Mouse (Mus musculus) embryonic facial prominence, embryonic 11.5 days (tissue): ENCODE results near the gene Plekha8. TPM values are rescaled to one million over a fixed set of nuclear protein-coding genes. Genes with fewer than 3 reads are reported as not detected.

Source experiments
- ATAC-seq: fragments of 200-750 bp; cut with Nextera tagmentation; replicated peaks from 2 replicates; pipeline ENCODE4 v1.8.0; 2017; ENCODE audit warnings: low read depth; ENCODE audit not compliant: insufficient number of reproducible peaks, low FRiP score, low TSS enrichment
- DNase-seq: peaks from one replicate; pipeline ENCODE4 v3.0.0-alpha.2; 2015; ENCODE audit warnings: low spot score
- H3K27ac ChIP-seq: fragments of 300-500 bp; sonication (generic); replicated peaks from 2 replicates; pipeline ENCODE4 v1.5.1; 2014; ENCODE audit warnings: mild to moderate bottlenecking, low read depth, low read length, control low read depth
- H3K27me3 ChIP-seq: fragments of 300-500 bp; sonication (generic); 2 replicates; pipeline ENCODE4 v1.6.1; 2014; ENCODE audit warnings: mild to moderate bottlenecking, low read length, moderate library complexity, mixed read lengths; ENCODE audit not compliant: control insufficient read depth, insufficient read depth
- H3K36me3 ChIP-seq: fragments of 300-500 bp; sonication (generic); replicated peaks from 2 replicates; pipeline ENCODE4 v1.6.1; 2014; ENCODE audit warnings: low read depth, mild to moderate bottlenecking, low read length, moderate library complexity, mixed read lengths; ENCODE audit not compliant: control insufficient read depth, insufficient read depth
- H3K4me1 ChIP-seq: fragments of 300-500 bp; sonication (generic); 2 replicates; pipeline ENCODE4 v1.6.1; 2014; ENCODE audit warnings: low read length, mixed read lengths; ENCODE audit not compliant: control insufficient read depth, insufficient read depth
- H3K4me2 ChIP-seq: fragments of 300-500 bp; sonication (generic); 2 replicates; pipeline ENCODE4 v1.6.1; 2014; ENCODE audit warnings: low read depth, mild to moderate bottlenecking, control low read depth, low read length, moderate library complexity
- H3K4me3 ChIP-seq: fragments of 300-500 bp; sonication (generic); 2 replicates; pipeline ENCODE4 v1.5.1; 2014; ENCODE audit warnings: low read depth, low read length, control low read depth
- H3K9ac ChIP-seq: fragments of 300-500 bp; sonication (generic); replicated peaks from 2 replicates; pipeline ENCODE4 v1.6.1; 2014; ENCODE audit warnings: mild to moderate bottlenecking, control low read depth, low read length
- H3K9me3 ChIP-seq: fragments of 300-500 bp; sonication (generic); replicated peaks from 2 replicates; pipeline ENCODE4 v1.6.1; 2016; ENCODE audit warnings: mild to moderate bottlenecking, low read length, inconsistent platforms, mixed read lengths; ENCODE audit not compliant: control insufficient read depth
- whole genome bisulfite sequencing: fragments of 180-500 bp; shearing (Covaris S2); extraction: QIAGEN DNeasy Blood & Tissue Kit; methylation state at CpG from one replicate; pipeline ENCODE4 v1.1.7; 2014; 5-methylcytosine and 5-hydroxymethylcytosine counted together
- polyA plus RNA-seq: library from polyadenylated mRNA; unstranded; fragments of >200 nt; fragmentation: Nextera tagmentation; extraction: Ambion mirVana; gene quantifications from 2 replicates; pipeline ENCODE4 v1.2.1, GENCODE M21; 2014

Plekha8 gene
- polyA plus RNA-seq, 1 experiment from 2014 or later, result 24.7 TPM

DNA sequence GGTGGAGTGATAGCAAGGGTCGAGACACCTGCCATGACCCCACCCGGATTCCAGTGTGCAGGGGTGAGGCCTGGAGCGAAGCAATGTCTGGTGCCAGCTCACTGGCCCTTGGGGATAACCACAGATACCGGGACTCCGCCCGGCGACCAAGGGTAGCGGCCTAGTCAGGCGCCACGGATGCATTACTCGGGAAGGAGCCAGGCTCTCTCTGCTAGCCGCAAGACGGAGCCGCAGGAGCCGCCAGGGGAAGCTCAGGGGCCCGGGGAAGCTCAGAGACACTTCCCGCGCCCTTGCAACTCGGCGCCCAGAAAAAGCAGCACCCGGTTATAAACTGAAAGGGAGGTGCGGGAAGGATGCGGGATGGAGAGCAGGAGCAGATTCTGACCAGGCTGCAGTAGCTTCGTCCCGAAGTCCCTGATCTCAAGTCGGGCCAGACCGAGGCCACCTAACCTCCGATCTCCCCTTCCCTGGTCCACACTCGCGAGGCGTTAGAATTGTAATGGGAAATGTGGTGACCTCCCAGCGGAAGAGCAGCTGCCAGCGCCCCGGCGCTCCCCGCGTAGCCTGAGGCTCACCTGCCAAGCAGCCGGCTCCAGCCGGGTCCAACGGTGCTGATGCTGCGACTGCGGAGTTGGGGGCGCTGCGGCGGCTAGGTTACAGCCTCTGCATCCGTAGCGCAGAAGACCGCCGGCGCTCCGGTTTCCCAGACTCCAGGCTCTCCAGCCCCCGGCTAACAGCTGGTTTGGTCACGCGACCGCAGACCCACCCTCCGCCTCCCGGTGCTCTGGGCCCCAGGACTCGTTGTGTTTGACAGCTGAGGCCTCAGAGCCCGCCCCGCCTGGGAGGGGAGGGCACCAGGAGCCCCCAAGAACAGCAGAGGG lies 29.0 kb upstream of the Plekha8 start, which contains the start of gene Scrn1:
Scrn1 (minus strand) TSS at position 825 of the 881 bp plus-strand sequence.
- peak within 1 kb of the TSS; percentile 59 for H3K9ac ChIP-seq
- no peaks in the 10 kb centered on the region for H3K36me3 ChIP-seq
- WGBS, result under 1% methylated on average over 60 of the region's 60 CpGs
- no peaks in the 10 kb centered on the region for H3K9me3 ChIP-seq
- ATAC-seq, result peak; percentile 89
- no peaks in the 10 kb centered on the region; the same call in 1 of the 2 replicates for H3K4me1 ChIP-seq
- peak within 1 kb of the TSS; percentile 47 for H3K4me3 ChIP-seq
- no peak within 1 kb of the TSS for H3K27ac ChIP-seq
- peak within 1 kb of the TSS; percentile 93 for H3K4me2 ChIP-seq
- no peaks in the 10 kb centered on the region for H3K27me3 ChIP-seq
- peak; percentile 85 for DNase-seq

GRCm38 (mm10) chr6:54566546-54566919 lies 28.4 kb upstream of the Plekha8 start:
- no peaks in the 10 kb centered on the region for H3K9me3 ChIP-seq
- no peaks in the 10 kb centered on the region for H3K27me3 ChIP-seq
- ATAC-seq (0 out of 2 replicates have a peak, but pooled peaks have one; percentile 2), DNase-seq (no peak)
- peak overlapping the region; percentile 93 for H3K4me2 ChIP-seq
- H3K36me3 ChIP-seq, result no peaks in the 10 kb centered on the region
- H3K27ac ChIP-seq, result no peak overlapping the region
- peak overlapping the region; percentile 59; the same call in 1 of the 2 replicates for H3K9ac ChIP-seq
- peak overlapping the region; percentile 47 for H3K4me3 ChIP-seq
- WGBS, result 17% methylated on average over 6 of the region's 6 CpGs
- no peaks in the 10 kb centered on the region; the same call in 1 of the 2 replicates for H3K4me1 ChIP-seq

DNA sequence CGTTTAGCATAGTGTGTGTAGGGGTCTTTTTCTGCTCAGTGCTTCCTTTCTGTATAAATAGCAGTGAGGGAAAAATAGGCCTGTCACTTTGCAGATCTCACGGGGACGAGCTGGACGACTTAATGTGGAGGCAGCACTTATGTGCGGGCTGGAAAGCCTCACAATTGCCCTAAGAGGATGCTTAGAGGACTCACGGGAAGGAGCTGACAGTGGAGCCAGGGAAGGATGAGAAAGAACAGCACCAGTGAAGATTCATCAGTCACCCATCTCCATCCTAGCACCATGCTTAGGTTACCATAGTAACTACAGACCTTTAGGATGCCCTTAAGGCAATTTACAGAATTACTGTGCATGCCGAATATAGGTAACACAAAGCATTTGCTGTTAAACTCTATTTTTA lies 25.1 kb upstream of the Plekha8 start:
- Histone ChIP-seq H3K9ac (no peak overlapping the region), H3K27me3 (no peaks in the 10 kb centered on the region)

GRCm38 (mm10) chr6:54573218-54573955 lies 21.5 kb upstream of the Plekha8 start:
- Histone ChIP-seq H3K27me3 (no peaks in the 10 kb centered on the region), H3K4me2 (no peak overlapping the region), H3K4me1 (no peaks in the 10 kb centered on the region; the same call in 1 of the 2 replicates), H3K36me3 (no peaks in the 10 kb centered on the region), H3K9ac (no peak overlapping the region), H3K4me3 (no peak overlapping the region), H3K27ac (no peak overlapping the region), H3K9me3 (no peaks in the 10 kb centered on the region)
- ATAC-seq, result 0 out of 2 replicates have a peak, but pooled peaks have one; percentile 54
- no peak for DNase-seq
- WGBS, result 40% methylated on average over 6 of the region's 6 CpGs

More for the DNA sequence above, 25.1 kb upstream of the Plekha8 start:
- H3K4me2 ChIP-seq, result no peak overlapping the region
- no peak for ATAC-seq
- no peak overlapping the region for H3K27ac ChIP-seq
- H3K4me1 ChIP-seq, result no peaks in the 10 kb centered on the region; the same call in 1 of the 2 replicates
- no peaks in the 10 kb centered on the region for H3K9me3 ChIP-seq
- DNase-seq, result no peak
- 42% methylated on average over 7 of the region's 7 CpGs for WGBS
- no peak overlapping the region for H3K4me3 ChIP-seq
- no peaks in the 10 kb centered on the region for H3K36me3 ChIP-seq

DNA sequence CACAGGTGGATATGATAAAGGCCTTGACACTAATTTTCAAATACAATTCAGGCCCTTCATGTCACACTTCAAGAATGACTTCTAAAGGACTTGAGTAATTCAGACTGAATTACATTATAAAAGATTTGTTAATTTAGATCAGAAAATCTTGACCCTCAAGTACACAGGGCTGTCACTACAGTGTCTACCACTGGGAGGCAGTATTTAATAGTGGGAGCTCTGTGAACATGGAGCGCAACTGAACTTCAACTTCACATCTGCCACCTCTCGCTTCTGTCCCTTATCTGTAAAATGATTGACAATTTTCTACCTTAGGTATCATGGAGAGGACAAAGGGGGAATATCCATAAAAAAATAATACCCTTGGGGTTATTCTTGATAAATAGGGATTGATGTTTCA lies 8.7 kb upstream of the Plekha8 start:
- no peak overlapping the region for H3K4me2 ChIP-seq
- WGBS, result 31% methylated on average over 2 of the region's 2 CpGs
- ATAC-seq (no peak), DNase-seq (peak; percentile 79)
- H3K9me3 ChIP-seq, result no peaks in the 10 kb centered on the region
- H3K27ac ChIP-seq, result no peak overlapping the region
- H3K27me3 ChIP-seq, result no peaks in the 10 kb centered on the region
- no peak overlapping the region for H3K9ac ChIP-seq
- no peaks in the 10 kb centered on the region for H3K4me1 ChIP-seq
- H3K4me3 ChIP-seq, result no peak overlapping the region
- H3K36me3 ChIP-seq, result no peaks in the 10 kb centered on the region

DNA sequence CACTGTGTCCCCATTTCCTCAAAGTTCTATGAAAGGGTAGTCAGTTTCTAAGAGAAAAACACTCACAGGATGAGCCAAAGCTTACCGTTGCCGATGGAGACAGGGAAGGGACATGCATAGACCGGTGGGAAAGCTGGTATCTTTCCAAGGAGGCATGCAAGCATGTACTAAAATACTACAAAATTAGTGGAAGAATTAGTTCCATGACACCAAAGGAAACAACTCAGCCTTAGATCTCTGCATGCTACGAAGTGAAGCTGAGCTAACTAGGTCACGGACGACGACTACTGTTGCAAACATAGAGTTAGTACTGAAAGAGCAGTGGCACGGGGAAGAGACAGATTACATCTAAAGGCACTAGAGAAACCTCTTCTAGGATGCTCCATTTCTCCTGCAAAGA lies 8.0 kb upstream of the Plekha8 start:
- Histone ChIP-seq H3K27ac (no peak overlapping the region), H3K4me3 (no peak overlapping the region), H3K36me3 (no peaks in the 10 kb centered on the region), H3K9me3 (no peaks in the 10 kb centered on the region), H3K27me3 (no peaks in the 10 kb centered on the region), H3K4me1 (no peaks in the 10 kb centered on the region), H3K9ac (no peak overlapping the region), H3K4me2 (no peak overlapping the region)
- no peak for ATAC-seq
- 83% methylated on average over 8 of the region's 8 CpGs for WGBS
- no peak for DNase-seq

DNA sequence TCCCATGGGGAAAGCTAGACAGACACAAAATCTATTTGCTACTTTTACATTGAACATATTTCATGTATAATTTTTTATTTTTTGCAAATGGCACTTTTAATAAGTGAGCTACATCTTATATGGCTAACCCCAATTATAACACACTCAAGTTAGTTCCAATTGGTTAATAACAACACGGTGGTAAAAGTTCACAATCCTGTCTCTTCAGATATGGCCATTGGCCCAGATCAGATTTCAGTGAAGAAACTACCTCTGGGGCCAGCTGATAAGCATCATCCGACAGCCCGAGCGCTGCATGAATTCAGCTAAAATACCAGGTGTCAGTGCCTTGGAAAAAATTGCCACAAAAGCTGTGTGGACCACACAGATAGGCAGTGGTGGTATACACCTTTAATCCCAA lies 7.2 kb upstream of the Plekha8 start:
- Histone ChIP-seq H3K27me3 (no peaks in the 10 kb centered on the region), H3K27ac (no peak overlapping the region), H3K4me3 (no peak overlapping the region), H3K9me3 (no peaks in the 10 kb centered on the region), H3K36me3 (no peaks in the 10 kb centered on the region), H3K4me2 (no peak overlapping the region), H3K4me1 (no peaks in the 10 kb centered on the region), H3K9ac (no peak overlapping the region)
- 73% methylated on average over 4 of the region's 4 CpGs for WGBS
- ATAC-seq (no peak), DNase-seq (no peak)

DNA sequence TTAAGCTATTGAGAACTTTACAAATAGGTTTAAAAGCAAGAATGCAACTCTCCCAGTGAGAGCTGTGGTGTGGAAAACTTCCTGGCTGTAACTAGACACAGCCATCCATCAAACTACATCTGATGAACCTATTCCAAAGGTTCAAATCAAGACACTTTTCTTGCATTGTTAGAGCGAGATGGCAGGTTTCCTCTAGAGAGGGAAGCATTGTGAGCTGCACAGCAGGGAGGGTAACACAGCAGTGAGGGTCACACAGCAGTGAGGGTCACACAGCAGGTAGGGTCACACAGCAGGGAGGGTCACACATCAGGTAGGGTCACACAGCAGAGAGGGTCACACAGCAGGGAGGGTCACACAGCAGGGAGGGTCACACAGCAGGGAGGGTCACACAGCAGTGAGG lies 6.7 kb upstream of the Plekha8 start:
- Histone ChIP-seq H3K27me3 (no peaks in the 10 kb centered on the region), H3K9ac (no peak overlapping the region), H3K4me1 (no peaks in the 10 kb centered on the region), H3K4me3 (no peak overlapping the region), H3K9me3 (no peaks in the 10 kb centered on the region), H3K27ac (no peak overlapping the region), H3K4me2 (no peak overlapping the region), H3K36me3 (no peaks in the 10 kb centered on the region)
- no peak for DNase-seq
- no peak for ATAC-seq
- 65% methylated on average over 1 of the region's 1 CpGs for WGBS
